Mouse (Mus musculus) midbrain, embryonic 16.5 days (tissue): ENCODE results near the gene Vps52. TPM values are rescaled to one million over a fixed set of nuclear protein-coding genes. Genes with fewer than 3 reads are reported as not detected.
"Not testable (repeated sequence)": the region's sequence is repeated elsewhere in the genome, so short reads cannot be mapped to it uniquely, and the experiment has no call there.

Experiments
- ATAC-seq: fragments of 200-750 bp; cut with Nextera tagmentation; 2 replicates; pipeline ENCODE4 v1.8.0; 2017; ENCODE audit warnings: moderate TSS enrichment
- H3K27ac ChIP-seq: fragments of 300-500 bp; sonication (generic); 2 replicates; pipeline ENCODE4 v1.5.1; 2014; ENCODE audit warnings: mild to moderate bottlenecking, low read length, mixed read lengths
- H3K27me3 ChIP-seq: fragments of 300-500 bp; sonication (generic); 2 replicates; pipeline ENCODE4 v1.6.1; 2014; ENCODE audit warnings: low read depth, low read length, mixed read lengths; ENCODE audit not compliant: control insufficient read depth, insufficient read depth
- H3K36me3 ChIP-seq: fragments of 300-500 bp; sonication (generic); 2 replicates; pipeline ENCODE4 v1.6.1; 2014; ENCODE audit warnings: mild to moderate bottlenecking, low read length, moderate library complexity, mixed read lengths; ENCODE audit not compliant: control insufficient read depth, insufficient read depth
- H3K4me1 ChIP-seq: fragments of 300-500 bp; sonication (generic); 2 replicates; pipeline ENCODE4 v1.6.1; 2014; ENCODE audit warnings: mild to moderate bottlenecking, low read length, mixed read lengths; ENCODE audit not compliant: control insufficient read depth, insufficient read depth
- H3K4me2 ChIP-seq: fragments of 300-500 bp; sonication (generic); 2 replicates; pipeline ENCODE4 v1.6.1; 2014; ENCODE audit warnings: mild to moderate bottlenecking, low read length, mixed read lengths
- H3K4me3 ChIP-seq: fragments of 300-500 bp; sonication (generic); 2 replicates; pipeline ENCODE4 v1.5.1; 2014; ENCODE audit warnings: low read depth, mild to moderate bottlenecking, low read length, moderate library complexity, mixed read lengths
- H3K9ac ChIP-seq: fragments of 300-500 bp; sonication (generic); 2 replicates; pipeline ENCODE4 v1.6.1; 2014; ENCODE audit warnings: low read depth, low read length, mixed read lengths
- H3K9me3 ChIP-seq: fragments of 300-500 bp; sonication (generic); replicated peaks from 2 replicates; pipeline ENCODE4 v1.6.1; 2014; ENCODE audit warnings: mild to moderate bottlenecking, low read length, mixed read lengths; ENCODE audit not compliant: control insufficient read depth, poor library complexity, severe bottlenecking
- WGBS: fragments of 180-500 bp; shearing (Covaris S2); extraction: QIAGEN DNeasy Blood & Tissue Kit; methylation state at CpG from one replicate; pipeline ENCODE4 v1.1.7; 2014; 5-methylcytosine and 5-hydroxymethylcytosine counted together
- polyA plus RNA-seq: library from polyadenylated mRNA; unstranded; fragments of >200 nt; fragmentation: Nextera tagmentation; extraction: Ambion mirVana; gene quantifications from 2 replicates; pipeline ENCODE4 v1.2.1, GENCODE M21; 2015

The Vps52 gene
- polyA plus RNA-seq, 1 experiment from 2014 or later: 80.5 TPM

- ATAC-seq, H3K27ac ChIP-seq, H3K9me3 ChIP-seq, H3K4me3 ChIP-seq, H3K4me2 ChIP-seq, H3K9ac ChIP-seq, H3K4me1 ChIP-seq, H3K36me3 ChIP-seq: not testable (repeated sequence)
- H3K27me3 ChIP-seq: peaks cover 13% of the 10 kb centered on the region; the same call in 1 of the 2 replicates
- 57% methylated on average over 2 of the region's 2 CpGs for WGBS
Observed at GRCm38 (mm10) chr17:34000796-34001195, 45.2 kb downstream of the Vps52 start.

GRCm38 (mm10) chr17:34003426-34003825, 47.8 kb downstream of the Vps52 start:
- Histone ChIP-seq H3K27ac (no peak overlapping the region), H3K4me2 (no peak overlapping the region), H3K36me3 (no peaks in the 10 kb centered on the region), H3K4me3 (no peak overlapping the region), H3K9me3 (no peaks in the 10 kb centered on the region), H3K4me1 (peaks cover 4% of the 10 kb centered on the region; the same call in 1 of the 2 replicates), H3K27me3 (peaks cover 13% of the 10 kb centered on the region; the same call in 1 of the 2 replicates), H3K9ac (no peak overlapping the region)
- WGBS: 0% methylated on average over 5 of the region's 5 CpGs
- no peak for ATAC-seq

- no peak overlapping the region for H3K4me2 ChIP-seq
- no peaks in the 10 kb centered on the region for H3K9me3 ChIP-seq
- H3K4me3 ChIP-seq: no peak overlapping the region
- H3K4me1 ChIP-seq: no peaks in the 10 kb centered on the region
- no peaks in the 10 kb centered on the region; the same call in 1 of the 2 replicates for H3K27me3 ChIP-seq
- WGBS: 69% methylated on average over 2 of the region's 2 CpGs
- no peaks in the 10 kb centered on the region for H3K36me3 ChIP-seq
- H3K27ac ChIP-seq: no peak overlapping the region
- ATAC-seq: no peak
- H3K9ac ChIP-seq: no peak overlapping the region
Observed at GRCm38 (mm10) chr17:34006570-34006969, 51.0 kb downstream of the Vps52 start.

GRCm38 (mm10) chr17:34010156-34010555, 54.5 kb downstream of the Vps52 start:
- no peak overlapping the region for H3K9ac ChIP-seq
- ATAC-seq: no peak
- H3K4me1 ChIP-seq: no peaks in the 10 kb centered on the region
- no peak overlapping the region for H3K4me3 ChIP-seq
- no peaks in the 10 kb centered on the region for H3K36me3 ChIP-seq
- 90% methylated on average over 5 of the region's 5 CpGs for WGBS
- H3K27me3 ChIP-seq: no peaks in the 10 kb centered on the region
- no peaks in the 10 kb centered on the region for H3K9me3 ChIP-seq
- H3K27ac ChIP-seq: no peak overlapping the region
- H3K4me2 ChIP-seq: no peak overlapping the region

- H3K4me3 ChIP-seq: no peak overlapping the region
Observed at GRCm38 (mm10) chr17:34013436-34013835, 57.8 kb downstream of the Vps52 start.

More at GRCm38 (mm10) chr17:34013436-34013835, 57.8 kb downstream of the Vps52 start:
- Histone ChIP-seq H3K9ac (no peak overlapping the region), H3K27me3 (no peaks in the 10 kb centered on the region), H3K27ac (no peak overlapping the region), H3K4me1 (no peaks in the 10 kb centered on the region), H3K4me2 (no peak overlapping the region), H3K9me3 (no peaks in the 10 kb centered on the region), H3K36me3 (no peaks in the 10 kb centered on the region)
- WGBS: 93% methylated on average over 8 of the region's 8 CpGs
- ATAC-seq: no peak

Other genes with a start within 250 kb of the Vps52 start
- gene March2, start 237.1 kb upstream of the Vps52 start, polyA plus RNA-seq: 62.9 and 74.6 TPM in 2 replicates
- 503 and 519 TPM in 2 replicates for gene Rab11b, start 195.3 kb upstream of the Vps52 start, polyA plus RNA-seq
- gene Angptl4, start 174.0 kb upstream of the Vps52 start, polyA plus RNA-seq: 16.8 and 17.4 TPM in 2 replicates
- 49.0 and 52.6 TPM in 2 replicates for gene Kank3, start 145.3 kb upstream of the Vps52 start, polyA plus RNA-seq
- gene Rps28, start 131.2 kb upstream of the Vps52 start, polyA plus RNA-seq: 407 and 416 TPM in 2 replicates
- 428 and 439 TPM in 2 replicates for gene Ndufa7, start 131.2 kb upstream of the Vps52 start, polyA plus RNA-seq
- 49.9 and 52.4 TPM in 2 replicates for gene Cd320, start 112.7 kb upstream of the Vps52 start, polyA plus RNA-seq
- not detected in 2 replicates for gene Gm7029, start 82.0 kb upstream of the Vps52 start, polyA plus RNA-seq
- gene Kifc1, start 65.2 kb upstream of the Vps52 start, polyA plus RNA-seq: 1.4 and 2.8 TPM in 2 replicates
- 0.36 and 0.55 TPM in 2 replicates for gene Platr17, start 50.7 kb upstream of the Vps52 start, polyA plus RNA-seq
- gene Daxx, start 46.4 kb upstream of the Vps52 start, polyA plus RNA-seq: 55.1 and 59.7 TPM in 2 replicates
- gene Tapbp, start 39.9 kb upstream of the Vps52 start, polyA plus RNA-seq: 21.1 and 26.1 TPM in 2 replicates
- gene Zbtb22, start 39.9 kb upstream of the Vps52 start, polyA plus RNA-seq: 16.8 TPM in 2 replicates
- 54.9 and 57.2 TPM in 2 replicates for gene Rgl2, start 26.3 kb upstream of the Vps52 start, polyA plus RNA-seq
- 186 and 191 TPM in 2 replicates for gene Pfdn6, start 15.5 kb upstream of the Vps52 start, polyA plus RNA-seq
- 19.2 TPM in 2 replicates for gene Wdr46, start 15.2 kb upstream of the Vps52 start, polyA plus RNA-seq
- gene B3galt4, start 4.3 kb upstream of the Vps52 start, polyA plus RNA-seq: 15.2 and 16.6 TPM in 2 replicates
- 620 and 627 TPM in 2 replicates for gene Rps18, start 189 bp downstream of the Vps52 start, polyA plus RNA-seq
- 11.0 and 13.1 TPM in 2 replicates for gene H2-K1, start 44.5 kb downstream of the Vps52 start, polyA plus RNA-seq
- 17.9 and 18.2 TPM in 2 replicates for gene Ring1, start 68.9 kb downstream of the Vps52 start, polyA plus RNA-seq
- gene H2-Ke6, start 72.2 kb downstream of the Vps52 start, polyA plus RNA-seq: 60.1 and 61.3 TPM in 2 replicates
- gene Slc39a7, start 75.9 kb downstream of the Vps52 start, polyA plus RNA-seq: 163 and 175 TPM in 2 replicates
- gene Rxrb, start 76.0 kb downstream of the Vps52 start, polyA plus RNA-seq: 54.0 and 55.9 TPM in 2 replicates
- 3.6 and 4.4 TPM in 2 replicates for gene Col11a2, start 83.6 kb downstream of the Vps52 start, polyA plus RNA-seq
- gene H2-Oa, start 136.5 kb downstream of the Vps52 start, polyA plus RNA-seq: 0.16 TPM in 1 of 2 replicates, not detected in the other
- 22.5 and 22.7 TPM in 2 replicates for gene H2-DMa, start 163.7 kb downstream of the Vps52 start, polyA plus RNA-seq
- 117 and 126 TPM in 2 replicates for gene Brd2, start 166.8 kb downstream of the Vps52 start, polyA plus RNA-seq
- gene H2-DMb2, start 187.5 kb downstream of the Vps52 start, polyA plus RNA-seq: 0.49 and 0.53 TPM in 2 replicates
- 0.69 and 0.88 TPM in 2 replicates for gene H2-DMb1, start 197.3 kb downstream of the Vps52 start, polyA plus RNA-seq
- gene Tap1, start 231.7 kb downstream of the Vps52 start, polyA plus RNA-seq: 2.4 and 4.5 TPM in 2 replicates
- gene Psmb9, start 232.0 kb downstream of the Vps52 start, polyA plus RNA-seq: 1.1 and 1.7 TPM in 2 replicates
- gene Psmb8, start 241.9 kb downstream of the Vps52 start, polyA plus RNA-seq: 2.2 and 2.8 TPM in 2 replicates
- gene Tap2, start 247.7 kb downstream of the Vps52 start, polyA plus RNA-seq: 1.5 and 2.3 TPM in 2 replicates